Mouse (Mus musculus): ENCODE results near the gene Ccdc105. TPM values are rescaled to one million over a fixed set of nuclear protein-coding genes. Genes with fewer than 3 reads are reported as not detected.

Gene Ccdc105
- total RNA-seq, 2 experiments from 2014 or later: not detected

DNA sequence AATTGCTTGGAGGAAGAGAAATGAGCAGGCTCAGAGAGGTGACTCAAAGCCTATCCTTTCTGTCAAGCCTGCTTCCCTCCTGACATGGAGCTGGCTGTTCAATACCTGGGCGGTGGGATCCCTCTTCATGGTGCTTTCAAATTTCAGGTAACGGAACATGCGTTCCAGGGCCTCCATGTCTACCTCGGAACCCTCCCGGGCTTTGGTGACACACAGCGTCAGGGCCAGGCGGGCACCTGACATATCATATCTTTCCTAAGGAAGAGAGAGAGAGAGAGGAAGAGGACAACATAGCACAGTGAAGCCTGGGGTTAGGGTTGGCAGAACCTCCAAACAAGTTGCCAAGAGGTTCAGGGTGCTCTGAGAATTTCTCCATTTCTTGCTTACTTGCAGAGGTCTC is 37.7 kb downstream of the Ccdc105 start:
- no peak for DNase-seq

DNA sequence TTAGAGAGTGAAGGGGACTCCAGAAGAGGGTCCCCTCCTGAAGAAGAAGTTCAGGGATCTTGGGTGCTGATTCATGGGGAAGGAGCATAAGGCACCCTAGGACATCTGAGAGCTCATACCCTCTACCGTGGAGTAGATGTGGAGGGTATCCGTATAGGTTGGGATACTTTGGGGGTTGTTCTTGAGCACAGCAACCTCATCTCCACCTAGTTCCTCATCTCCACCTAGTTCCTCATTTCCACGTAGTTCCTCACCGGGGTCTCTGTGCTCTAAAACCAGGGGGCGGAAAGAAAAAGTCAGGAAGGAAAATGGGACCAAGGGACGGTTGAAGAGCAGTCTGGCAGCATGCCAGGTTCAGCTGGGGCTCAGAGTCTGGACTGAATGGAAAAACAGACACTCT is 38.7 kb downstream of the Ccdc105 start:
- DNase-seq: no peak

DNA sequence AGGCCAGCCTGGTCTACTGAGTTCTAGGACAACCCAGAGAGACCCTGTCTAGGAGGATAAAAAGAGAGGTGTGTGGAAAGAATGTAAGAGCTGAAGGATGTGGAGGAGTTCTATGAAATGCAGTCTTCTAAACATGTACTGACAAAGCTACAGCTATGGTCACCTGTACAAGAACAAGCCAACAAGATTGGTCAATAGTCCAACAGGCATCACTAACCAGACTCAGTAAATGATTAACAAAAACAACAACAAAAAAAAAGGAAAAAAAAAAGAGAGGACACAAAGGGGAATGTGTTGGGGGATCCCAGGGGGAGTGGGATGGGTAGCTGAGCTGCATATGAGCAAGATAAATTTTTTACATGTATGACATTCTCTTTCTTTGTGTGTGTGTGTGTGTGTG is 42.2 kb downstream of the Ccdc105 start:
- DNase-seq: no peak

DNA sequence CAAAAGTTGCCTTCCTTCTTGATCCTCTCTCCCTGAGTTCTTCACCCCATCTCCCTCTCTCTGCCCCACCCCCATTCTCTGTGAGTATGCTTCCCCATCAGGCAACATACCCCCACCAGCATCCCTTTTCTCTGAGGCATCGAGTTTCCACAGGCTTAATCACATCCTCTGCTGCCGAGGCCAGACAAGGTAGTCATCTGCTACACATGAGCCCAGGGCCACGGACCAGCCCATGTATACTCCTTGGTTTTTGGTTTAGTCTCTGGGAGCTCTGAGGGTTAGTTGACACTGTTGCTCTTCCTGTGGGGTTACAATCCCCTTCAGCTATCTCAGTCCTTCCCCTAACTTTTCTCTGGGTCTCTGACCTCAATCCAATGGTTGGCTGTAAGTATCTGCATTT is 52.0 kb downstream of the Ccdc105 start:
- no peak for DNase-seq

Other genes with a start within 250 kb of the Ccdc105 start
- not detected for gene Olfr1358, start 235.6 kb downstream of the Ccdc105 start, total RNA-seq (2021)
- gene Ilvbl, start 178.7 kb downstream of the Ccdc105 start, total RNA-seq (2021): 10 to 100 TPM; 10.0 to 13.4 TPM
- 1 to 10 TPM; 3.8 to 5.2 TPM for gene Syde1, start 161.1 kb downstream of the Ccdc105 start, total RNA-seq (2021)
- not detected for gene Olfr1357, start 135.0 kb downstream of the Ccdc105 start, total RNA-seq (2021)
- gene Casp14, start 34.8 kb downstream of the Ccdc105 start, total RNA-seq (2021): not detected
- gene Slc1a6, start 27.4 kb upstream of the Ccdc105 start, total RNA-seq (2021): not detected
- gene Olfr1356, start 99.1 kb upstream of the Ccdc105 start, total RNA-seq (2021): not detected
- not detected for gene Olfr1355, start 122.5 kb upstream of the Ccdc105 start, total RNA-seq (2021)
- gene Olfr1354, start 160.1 kb upstream of the Ccdc105 start, total RNA-seq (2021): not detected
- not detected for gene Olfr8, start 197.6 kb upstream of the Ccdc105 start, total RNA-seq (2021)
- gene Olfr1353, start 210.2 kb upstream of the Ccdc105 start, total RNA-seq (2021): not detected
- gene Olfr1352, start 228.0 kb upstream of the Ccdc105 start, total RNA-seq (2021): not detected